ENCODE assay signal across 9 mouse cellular contexts in the genomic region with DNA sequence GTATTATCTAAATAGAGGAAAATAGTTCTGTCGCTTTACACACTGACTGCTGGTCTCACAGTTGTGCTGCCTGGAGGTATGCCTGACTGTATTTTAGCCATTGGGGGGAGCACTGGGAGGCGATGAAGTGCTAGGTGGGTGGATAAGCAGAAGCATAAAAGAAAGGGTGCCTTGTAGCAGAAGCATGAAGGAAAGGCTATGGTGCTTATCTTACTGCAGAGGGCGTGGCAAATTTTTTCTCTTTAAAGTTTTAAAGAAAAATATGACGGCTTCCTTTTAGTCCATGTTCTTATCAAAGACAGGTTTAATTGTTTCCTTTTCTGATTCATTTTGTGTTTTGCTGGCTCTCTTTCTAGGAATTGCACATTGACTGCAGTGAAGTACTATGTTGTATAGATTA.
DNase-seq lines count a peak whose midpoint lies in the region; ATAC-seq lines count a peak whose summit lies in the region.
"Had no signal": no experiment of that assay in that cellular context is flagged by ENCODE, and none has a peak within 500 bp of the region (broad histone marks: within the 10 kb centered on the region; RNA-seq: fewer than 3 reads in every experiment).

No protein-coding gene starts in this region.

- DNase-seq in left cerebral cortex, adult 18-20 months (ENCODE audit: low spot score in 2 of 2) = peak; percentile 22 to 42
- no peak for DNase-seq in left cerebral cortex, adult 11 months (ENCODE audit: low spot score)
- DNase-seq in T-cell, adult 2 months (ENCODE audit: low spot score) = peak; percentile 22
- no peak for DNase-seq in spleen, adult 18-20 months
- DNase-seq in thymus, postnatal 36 days = no peak
- DNase-seq: kidney, adult 8-10 months; thymus, postnatal 14 days had no signal

- ATAC-seq in common myeloid progenitor, adult 5-6 weeks (replicated peaks; ENCODE audit: low read depth, poor library complexity, severe bottlenecking) = peak; percentile 42
- ATAC-seq in megakaryocyte-erythroid progenitor cell, adult 5-6 weeks (replicated peaks; ENCODE audit: low FRiP score, low TSS enrichment, poor library complexity, severe bottlenecking) = peak; percentile 89

Comparison
In these comparisons a context has a peak if more than half of its experiments do, and no peak if none do; other contexts are left out.
1. DNase-seq: peak in left cerebral cortex, adult 18-20 months (2 of 2) and T-cell, adult 2 months (single experiment); none in left cerebral cortex, adult 11 months (single experiment), spleen, adult 18-20 months (0 of 2) and thymus, postnatal 36 days (0 of 2).